Mouse (Mus musculus) embryonic facial prominence, embryonic 10.5 days (tissue): ENCODE measurements around the gene Frmd4a. TPM values are rescaled to one million over a fixed set of nuclear protein-coding genes. Genes with fewer than 3 reads are reported as not detected.
"Not testable (repeated sequence)": the region's sequence is repeated elsewhere in the genome, so short reads cannot be mapped to it uniquely, and the experiment has no call there.

ENCODE experiments used
- DNase-seq: peaks from one replicate; pipeline ENCODE4 v3.0.0-alpha.2; 2017; ENCODE audit warnings: low spot score
- H3K27ac ChIP-seq: fragments of 300-500 bp; sonication (generic); replicated peaks from 2 replicates; pipeline ENCODE4 v1.5.1; 2016; ENCODE audit warnings: mild to moderate bottlenecking
- H3K27me3 ChIP-seq: fragments of 300-500 bp; sonication (generic); replicated peaks from 2 replicates; pipeline ENCODE4 v1.6.1; 2016; ENCODE audit warnings: low read depth, mild to moderate bottlenecking; ENCODE audit not compliant: poor library complexity, severe bottlenecking
- H3K36me3 ChIP-seq: fragments of 300-500 bp; sonication (generic); replicated peaks from 2 replicates; pipeline ENCODE4 v1.6.1; 2016; ENCODE audit warnings: mild to moderate bottlenecking, moderate library complexity
- H3K4me1 ChIP-seq: fragments of 300-500 bp; sonication (generic); 2 replicates; pipeline ENCODE4 v1.6.1; 2016
- H3K4me3 ChIP-seq: fragments of 300-500 bp; sonication (generic); 2 replicates; pipeline ENCODE4 v1.5.1; 2016; ENCODE audit warnings: mild to moderate bottlenecking, moderate library complexity
- H3K9me3 ChIP-seq: fragments of 300-500 bp; sonication (generic); 2 replicates; pipeline ENCODE4 v1.6.1; 2016; ENCODE audit warnings: mild to moderate bottlenecking
- WGBS: fragments of 180-500 bp; shearing (Covaris S2); methylation state at CpG from one replicate; pipeline ENCODE4 v1.1.7; 2016; 5-methylcytosine and 5-hydroxymethylcytosine counted together
- polyA plus RNA-seq: library from polyadenylated mRNA; unstranded; fragments of >200 nt; fragmentation: Nextera tagmentation; extraction: Ambion mirVana; gene quantifications from 2 replicates; pipeline ENCODE4 v1.2.1, GENCODE M21; 2016

The Frmd4a gene
- polyA plus RNA-seq, 1 experiment from 2014 or later: 48.8 TPM

GRCm38 (mm10) chr2:4559211-4559882 is 541.8 kb downstream of the Frmd4a start:
- DNase-seq: peak; percentile 86
- Histone ChIP-seq H3K27me3 (no peaks in the 10 kb centered on the region), H3K27ac (peak overlapping the region; percentile 93), H3K36me3 (peaks cover 30% of the 10 kb centered on the region; the same call in 1 of the 2 replicates), H3K4me3 (peak overlapping the region; percentile 63), H3K9me3 (no peaks in the 10 kb centered on the region), H3K4me1 (peaks cover 98% of the 10 kb centered on the region)
- WGBS: under 1% methylated on average over 27 of the region's 27 CpGs

- no peaks in the 10 kb centered on the region for H3K9me3 ChIP-seq
- H3K4me1 ChIP-seq: peaks cover 93% of the 10 kb centered on the region
- H3K27ac ChIP-seq: peak overlapping the region; percentile 93
- WGBS: 2% methylated on average over 8 of the region's 8 CpGs
- H3K36me3 ChIP-seq: peaks cover 31% of the 10 kb centered on the region
- DNase-seq: no peak
- H3K27me3 ChIP-seq: no peaks in the 10 kb centered on the region
- peak overlapping the region; percentile 63 for H3K4me3 ChIP-seq
Measured at GRCm38 (mm10) chr2:4559883-4560247, 542.3 kb downstream of the Frmd4a start.

GRCm38 (mm10) chr2:4560516-4560915 is 543.0 kb downstream of the Frmd4a start:
- 11% methylated on average over 2 of the region's 2 CpGs for WGBS
- peak overlapping the region; percentile 93 for H3K27ac ChIP-seq
- H3K27me3 ChIP-seq, H3K9me3 ChIP-seq, DNase-seq: not testable (repeated sequence)
- H3K4me1 ChIP-seq: peaks cover 86% of the 10 kb centered on the region
- peaks cover 33% of the 10 kb centered on the region for H3K36me3 ChIP-seq
- H3K4me3 ChIP-seq: peak overlapping the region; percentile 63

DNA sequence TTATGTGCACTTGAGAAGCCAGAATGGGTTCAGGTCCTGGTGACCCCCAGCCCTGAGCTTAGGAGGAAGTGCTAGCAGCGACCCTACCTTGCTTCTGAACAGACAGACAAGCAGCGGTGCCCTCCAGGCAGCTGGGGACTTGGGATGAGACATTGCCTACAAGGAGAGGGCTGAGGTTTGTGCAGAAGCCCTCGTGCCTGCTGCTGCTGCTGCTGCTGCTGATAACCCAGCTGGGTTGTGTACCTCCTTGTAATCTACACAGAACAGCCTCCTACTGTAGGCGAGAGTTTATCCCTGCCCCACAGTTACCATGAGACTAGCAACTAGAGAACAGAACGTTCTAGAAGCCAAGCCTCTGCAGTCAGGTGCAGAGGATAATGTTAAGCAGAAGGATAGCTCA is 543.7 kb downstream of the Frmd4a start:
- no peaks in the 10 kb centered on the region for H3K27me3 ChIP-seq
- no peaks in the 10 kb centered on the region for H3K9me3 ChIP-seq
- peaks cover 40% of the 10 kb centered on the region for H3K36me3 ChIP-seq
- H3K27ac ChIP-seq: peak overlapping the region; percentile 93
- H3K4me3 ChIP-seq: peak overlapping the region; percentile 63
- whole genome bisulfite sequencing: 39% methylated on average over 5 of the region's 5 CpGs
- H3K4me1 ChIP-seq: peaks cover 80% of the 10 kb centered on the region
- no peak for DNase-seq

DNA sequence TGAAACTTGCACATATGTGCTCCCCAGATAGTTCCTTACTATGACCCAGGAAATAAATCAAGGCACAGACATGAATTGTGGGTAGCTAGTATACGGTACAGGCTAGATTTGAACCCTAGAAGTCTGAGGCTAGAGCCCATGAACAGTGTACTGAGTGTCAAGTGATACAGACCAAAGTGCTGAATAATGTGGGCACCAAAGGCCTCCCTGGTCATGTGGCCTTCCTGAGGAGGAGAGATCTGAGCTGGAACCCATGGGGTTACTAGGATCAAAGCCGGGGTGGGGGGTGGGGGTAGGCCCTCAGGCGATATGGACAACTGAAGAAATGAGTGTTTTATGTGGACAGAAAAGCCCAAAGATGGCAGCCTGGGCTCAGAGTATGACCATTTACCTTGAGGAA is 544.9 kb downstream of the Frmd4a start:
- Histone ChIP-seq H3K27me3 (no peaks in the 10 kb centered on the region), H3K9me3 (no peaks in the 10 kb centered on the region), H3K4me1 (peaks cover 72% of the 10 kb centered on the region), H3K4me3 (peak overlapping the region; percentile 63), H3K27ac (peak overlapping the region; percentile 22; the same call in 1 of the 2 replicates), H3K36me3 (peaks cover 51% of the 10 kb centered on the region)
- DNase-seq: no peak
- 72% methylated on average over 3 of the region's 3 CpGs for WGBS

DNA sequence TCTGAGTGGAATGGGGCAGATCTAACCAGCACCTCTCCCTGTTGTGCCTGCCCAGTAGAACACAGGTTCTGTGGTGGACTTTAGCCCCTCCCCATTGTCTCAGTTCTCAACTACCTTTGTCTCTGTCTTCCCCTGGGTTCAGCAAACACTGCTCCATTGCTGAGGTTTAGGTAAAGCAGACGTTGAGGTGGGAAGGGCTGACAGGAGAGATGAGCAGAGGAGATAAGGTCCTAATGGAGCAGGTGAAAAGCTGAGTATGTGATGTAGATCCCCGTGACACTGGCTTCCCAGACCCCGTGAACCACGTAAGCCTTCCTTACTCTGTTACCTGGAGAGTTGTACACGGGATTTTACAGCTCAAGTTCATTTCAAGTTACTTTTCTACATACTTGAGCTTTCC is 545.3 kb downstream of the Frmd4a start:
- no peak for DNase-seq
- peak overlapping the region; percentile 63 for H3K4me3 ChIP-seq
- no peaks in the 10 kb centered on the region for H3K27me3 ChIP-seq
- H3K4me1 ChIP-seq: peaks cover 68% of the 10 kb centered on the region
- H3K9me3 ChIP-seq: no peaks in the 10 kb centered on the region
- 64% methylated on average over 5 of the region's 5 CpGs for WGBS
- H3K27ac ChIP-seq: 0 out of 2 replicates have a peak overlapping the region, but pooled peaks have one; percentile 22
- peaks cover 56% of the 10 kb centered on the region for H3K36me3 ChIP-seq

DNA sequence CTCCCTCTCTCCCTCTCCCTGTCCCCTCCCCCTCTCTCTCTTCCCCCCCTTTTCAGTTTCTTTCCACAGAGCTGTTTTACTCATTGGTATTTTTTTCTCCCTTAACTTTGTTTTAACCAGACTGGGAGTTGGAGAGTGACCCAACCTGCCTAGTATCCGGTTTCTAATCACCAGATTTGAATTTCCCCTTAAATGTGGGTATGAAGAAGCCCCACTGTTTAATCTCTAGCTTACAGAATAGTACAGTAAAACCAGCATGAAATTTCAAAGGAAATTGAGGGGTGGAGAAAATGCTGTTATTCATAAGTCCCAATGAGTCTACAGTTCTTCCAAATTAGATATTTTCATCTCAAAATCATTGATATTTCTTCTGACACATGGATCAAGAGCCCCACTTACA is 545.8 kb downstream of the Frmd4a start:
- DNase-seq: no peak
- Histone ChIP-seq H3K9me3 (no peaks in the 10 kb centered on the region), H3K36me3 (peaks cover 61% of the 10 kb centered on the region), H3K27ac (no peak overlapping the region), H3K4me3 (peak overlapping the region; percentile 63; the same call in 1 of the 2 replicates), H3K27me3 (no peaks in the 10 kb centered on the region), H3K4me1 (peaks cover 63% of the 10 kb centered on the region)
- WGBS: 65% methylated on average over 1 of the region's 1 CpGs

DNA sequence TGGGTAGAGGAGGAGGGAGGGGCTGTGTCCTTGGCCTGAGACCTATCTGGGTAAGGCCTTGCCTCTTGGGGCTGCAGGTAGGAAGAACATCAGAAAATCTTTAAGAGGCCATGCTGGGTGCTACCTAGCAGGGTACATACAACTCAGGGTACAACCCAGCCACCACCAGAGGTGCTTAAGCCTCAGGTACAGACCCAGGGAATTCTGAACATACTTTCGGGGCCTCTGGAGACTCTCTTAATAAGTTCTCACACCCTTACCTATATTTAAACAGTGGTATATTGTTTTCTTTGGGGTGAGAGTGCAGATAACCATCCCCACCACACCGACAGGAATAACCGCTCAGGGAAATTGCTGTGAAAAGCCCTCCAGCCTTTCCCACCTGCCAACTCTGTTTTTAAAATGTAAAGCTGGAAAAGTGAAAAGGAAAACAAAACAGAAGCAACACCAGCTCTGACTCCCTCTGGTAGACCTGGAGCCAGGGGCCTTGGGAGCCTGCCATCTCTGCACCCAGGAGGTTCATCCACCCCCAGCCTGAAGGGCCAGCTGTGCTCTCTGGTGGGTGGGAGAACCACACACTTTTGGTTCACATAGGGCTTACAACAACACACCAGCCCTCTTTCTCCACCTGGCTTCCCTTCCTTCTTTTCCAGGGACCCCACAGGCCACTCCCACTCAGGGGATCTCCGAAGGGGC is 548.9 kb downstream of the Frmd4a start:
- H3K36me3 ChIP-seq: peaks cover 92% of the 10 kb centered on the region
- H3K27me3 ChIP-seq: no peaks in the 10 kb centered on the region
- peaks cover 48% of the 10 kb centered on the region for H3K4me1 ChIP-seq
- 94% methylated on average over 4 of the region's 4 CpGs for WGBS
- H3K27ac ChIP-seq: no peak overlapping the region
- H3K9me3 ChIP-seq: no peaks in the 10 kb centered on the region
- no peak overlapping the region for H3K4me3 ChIP-seq
- DNase-seq: no peak

GRCm38 (mm10) chr2:4566956-4567680 is 549.6 kb downstream of the Frmd4a start:
- 91% methylated on average over 9 of the region's 9 CpGs for WGBS
- no peak for DNase-seq
- Histone ChIP-seq H3K36me3 (peaks cover 95% of the 10 kb centered on the region), H3K4me3 (no peak overlapping the region), H3K9me3 (no peaks in the 10 kb centered on the region), H3K27ac (no peak overlapping the region), H3K4me1 (peaks cover 41% of the 10 kb centered on the region), H3K27me3 (no peaks in the 10 kb centered on the region)

DNA sequence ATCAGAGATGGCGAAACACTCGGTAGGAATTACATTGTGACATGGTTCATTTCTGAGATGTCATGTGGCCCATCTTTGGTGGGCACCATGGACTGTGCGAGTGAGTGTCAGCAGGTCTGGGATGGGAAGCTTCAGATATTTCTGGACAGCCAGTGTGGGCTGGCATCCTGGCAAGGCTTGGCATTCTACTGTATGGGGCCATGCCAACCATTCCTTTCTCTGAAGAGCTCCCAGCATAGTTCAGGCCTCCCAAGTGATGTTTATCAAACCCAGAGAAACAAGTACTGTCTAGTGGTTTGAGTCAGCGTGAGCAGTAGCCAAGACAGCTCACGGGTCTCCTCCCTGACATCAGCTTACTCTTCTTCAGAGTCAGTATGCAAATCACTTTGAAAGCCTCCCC is 551.5 kb downstream of the Frmd4a start:
- Histone ChIP-seq H3K27ac (no peak overlapping the region), H3K9me3 (no peaks in the 10 kb centered on the region), H3K27me3 (no peaks in the 10 kb centered on the region), H3K36me3 (peaks cover 100% of the 10 kb centered on the region), H3K4me1 (peaks cover 30% of the 10 kb centered on the region), H3K4me3 (no peak overlapping the region)
- 89% methylated on average over 5 of the region's 5 CpGs for WGBS
- no peak for DNase-seq

DNA sequence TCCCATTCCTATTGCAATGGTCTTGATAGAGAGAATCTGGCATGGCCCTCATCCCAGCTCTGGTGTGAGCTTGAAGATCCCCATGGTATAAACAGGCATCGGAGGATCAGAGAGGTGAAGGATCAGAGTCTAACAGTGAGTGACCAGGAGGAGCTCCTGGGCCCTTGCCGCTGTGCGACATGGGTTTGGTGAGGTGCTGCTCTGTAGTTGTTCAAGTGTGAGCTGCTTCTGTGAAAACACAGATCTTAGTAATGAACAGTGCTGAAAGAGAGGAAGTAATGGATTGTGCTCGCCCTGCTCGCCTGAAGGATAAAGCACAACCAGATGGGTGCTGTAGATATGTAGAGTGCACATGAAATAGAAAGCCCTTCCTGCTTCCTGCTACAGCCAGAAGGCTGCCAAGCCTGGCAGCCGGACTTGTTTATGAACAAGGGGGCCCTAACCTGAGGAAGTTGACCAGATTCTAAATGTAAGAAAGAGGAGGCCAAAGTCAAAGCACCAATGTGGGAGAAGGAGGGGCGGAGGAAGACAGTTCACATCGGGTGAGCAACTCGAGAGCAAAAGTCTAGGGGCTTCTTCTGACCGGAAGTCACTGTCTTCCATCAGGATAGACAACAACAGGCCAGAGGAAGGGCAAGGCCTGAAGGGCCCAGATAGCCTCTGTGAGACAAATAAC is 552.8 kb downstream of the Frmd4a start:
- DNase-seq: no peak
- WGBS: 83% methylated on average over 10 of the region's 10 CpGs
- Histone ChIP-seq H3K4me3 (no peak overlapping the region), H3K27me3 (no peaks in the 10 kb centered on the region), H3K36me3 (peaks cover 100% of the 10 kb centered on the region), H3K27ac (no peak overlapping the region; the same call in 1 of the 2 replicates), H3K4me1 (peaks cover 41% of the 10 kb centered on the region), H3K9me3 (no peaks in the 10 kb centered on the region)

GRCm38 (mm10) chr2:4572498-4573263 is 555.2 kb downstream of the Frmd4a start:
- no peaks in the 10 kb centered on the region for H3K9me3 ChIP-seq
- 89% methylated on average over 7 of the region's 7 CpGs for WGBS
- no peak overlapping the region for H3K4me3 ChIP-seq
- H3K27ac ChIP-seq: no peak overlapping the region
- peaks cover 100% of the 10 kb centered on the region for H3K36me3 ChIP-seq
- no peak for DNase-seq
- H3K27me3 ChIP-seq: no peaks in the 10 kb centered on the region
- H3K4me1 ChIP-seq: peaks cover 38% of the 10 kb centered on the region
